Mouse (Mus musculus) lung, postnatal 0 days (tissue): ENCODE results near the gene Zdhhc14.

Experiments
- CTCF ChIP-seq: IDR thresholded peaks from 2 replicates; pipeline ENCODE4 v1.5.1; 2016; ENCODE audit warnings: antibody characterized with exemption, mild to moderate bottlenecking
- EP300 ChIP-seq: IDR thresholded peaks from 2 replicates; pipeline ENCODE4 v1.6.1; 2016; ENCODE audit warnings: antibody characterized with exemption, mild to moderate bottlenecking, control low read depth

GRCm38 (mm10) chr17:5629651-5630050 lies 137.3 kb downstream of the Zdhhc14 start:
- TF ChIP-seq CTCF = no peak
- 0 out of 2 replicates have a peak, but pooled peaks have one; percentile 28 for TF ChIP-seq EP300
